Mouse (Mus musculus): ENCODE measurements around the gene Msmb. TPM values are rescaled to one million over a fixed set of nuclear protein-coding genes. Genes with fewer than 3 reads are reported as not detected.

Gene Msmb
- not detected in 2 replicates for polyA plus RNA-seq (2015; fragmentation: Nextera tagmentation; extraction: Ambion mirVana)

DNA sequence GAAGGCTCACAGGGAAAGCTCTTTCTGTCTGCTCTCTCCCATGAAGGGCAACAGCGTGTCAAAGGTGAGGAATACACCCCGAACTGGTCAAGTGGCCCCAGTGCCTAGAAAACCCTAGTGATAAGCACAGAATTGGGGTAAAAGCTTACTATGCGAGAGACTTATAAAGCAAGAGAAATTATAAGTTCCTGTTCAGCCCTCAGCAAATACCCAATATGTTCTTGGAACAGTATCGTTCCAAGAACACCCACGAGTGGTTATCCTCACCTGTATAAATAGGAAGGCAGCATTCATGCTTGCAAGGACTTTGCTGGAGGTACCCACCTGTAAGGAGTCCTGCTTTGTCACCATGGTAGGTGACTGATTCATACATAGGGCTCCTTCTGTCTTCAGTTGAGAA lies at the start of gene Msmb:
Msmb (plus strand) TSS at position 301 of the 400 bp plus-strand sequence.
- no peak within 1 kb of the TSS for H3K4me2 ChIP-seq (ENCODE audit: low read length)
- no peaks in the 10 kb centered on the region for H3K27me3 ChIP-seq (replicated peaks; ENCODE audit: control insufficient read depth, insufficient read depth, low read length)
- WGBS, result 90% methylated on average over 5 of the region's 5 CpGs
- no peak within 1 kb of the TSS for H3K4me3 ChIP-seq (replicated peaks; ENCODE audit: low read length)
- H3K9ac ChIP-seq (replicated peaks; ENCODE audit: low read depth, low read length), result no peak within 1 kb of the TSS
- H3K27ac ChIP-seq (ENCODE audit: low read length), result no peak within 1 kb of the TSS
- H3K9me3 ChIP-seq (ENCODE audit: control insufficient read depth, low read length), result peaks cover 1% of the 10 kb centered on the region; the same call in 1 of the 2 replicates
- no peak for ATAC-seq
- H3K4me1 ChIP-seq (replicated peaks; ENCODE audit: control insufficient read depth, insufficient read depth, low read length), result no peaks in the 10 kb centered on the region
- no peaks in the 10 kb centered on the region for H3K36me3 ChIP-seq (ENCODE audit: control insufficient read depth, insufficient read depth)

DNA sequence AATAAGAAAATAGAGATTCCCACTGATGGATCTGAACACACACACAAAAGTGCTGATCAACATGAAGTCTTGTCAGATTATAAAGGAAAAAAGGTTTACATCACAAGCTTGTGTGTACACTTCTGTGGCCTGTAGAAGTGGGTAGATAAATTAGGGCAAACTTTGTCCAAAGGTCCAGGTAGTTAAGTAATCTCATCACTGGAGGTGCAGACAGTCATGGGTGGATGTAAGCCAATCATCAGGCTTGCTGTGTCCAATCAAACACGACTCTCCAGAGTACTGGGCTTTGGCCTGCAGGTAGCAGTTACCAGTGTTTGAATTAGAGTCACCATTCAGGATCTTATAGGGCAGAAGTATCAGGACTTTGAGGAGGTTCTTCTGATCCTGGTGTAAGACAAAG lies 48.8 kb upstream of the Msmb start:
- Histone ChIP-seq H3K9me3 (ENCODE audit: control insufficient read depth, low read length) (no peaks in the 10 kb centered on the region), H3K9ac (replicated peaks; ENCODE audit: low read depth, low read length) (no peak overlapping the region), H3K36me3 (ENCODE audit: control insufficient read depth, insufficient read depth) (peaks cover 7% of the 10 kb centered on the region; the same call in 1 of the 2 replicates), H3K4me2 (ENCODE audit: low read length) (no peak overlapping the region), H3K4me1 (replicated peaks; ENCODE audit: control insufficient read depth, insufficient read depth, low read length) (no peaks in the 10 kb centered on the region), H3K4me3 (replicated peaks; ENCODE audit: low read length) (no peak overlapping the region), H3K27ac (ENCODE audit: low read length) (no peak overlapping the region), H3K27me3 (replicated peaks; ENCODE audit: control insufficient read depth, insufficient read depth, low read length) (no peaks in the 10 kb centered on the region)
- 73% methylated on average over 1 of the region's 1 CpGs for WGBS
- ATAC-seq, result no peak

DNA sequence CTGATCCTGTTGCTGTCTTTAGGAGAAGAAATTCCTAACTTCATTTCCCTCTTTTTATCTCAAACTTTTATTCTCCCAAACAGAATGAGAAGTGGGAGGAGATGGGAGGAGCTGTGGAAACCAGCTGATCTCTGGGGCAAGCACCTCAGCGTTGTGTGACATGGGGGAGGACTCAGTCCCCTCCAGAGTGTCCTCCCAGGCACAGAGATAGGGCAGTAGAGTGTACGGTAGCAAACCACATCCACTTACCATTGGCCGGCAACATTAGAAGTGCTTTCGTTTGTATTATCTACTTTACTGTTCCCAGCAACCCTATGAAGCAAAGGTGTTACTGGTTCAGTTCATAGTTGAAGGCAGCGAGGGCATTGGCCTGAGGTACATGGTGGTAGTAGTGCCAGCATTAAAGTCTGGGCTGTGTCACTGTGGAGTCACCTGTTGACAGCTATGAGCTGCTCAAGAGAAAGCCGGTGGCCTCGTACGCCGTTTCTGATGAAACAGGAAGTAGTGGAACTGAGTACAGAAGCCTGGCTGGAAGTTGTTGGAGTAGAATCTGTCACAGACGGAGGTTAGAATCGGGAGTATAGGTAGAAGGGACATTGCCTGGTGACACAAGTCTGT lies 48.2 kb upstream of the Msmb start:
- Histone ChIP-seq H3K9ac (replicated peaks; ENCODE audit: low read depth, low read length) (no peak overlapping the region), H3K4me3 (replicated peaks; ENCODE audit: low read length) (no peak overlapping the region), H3K27me3 (replicated peaks; ENCODE audit: control insufficient read depth, insufficient read depth, low read length) (no peaks in the 10 kb centered on the region), H3K9me3 (ENCODE audit: control insufficient read depth, low read length) (no peaks in the 10 kb centered on the region), H3K4me1 (replicated peaks; ENCODE audit: control insufficient read depth, insufficient read depth, low read length) (no peaks in the 10 kb centered on the region), H3K4me2 (ENCODE audit: low read length) (no peak overlapping the region), H3K36me3 (ENCODE audit: control insufficient read depth, insufficient read depth) (peaks cover 10% of the 10 kb centered on the region; the same call in 1 of the 2 replicates), H3K27ac (ENCODE audit: low read length) (no peak overlapping the region)
- WGBS, result 95% methylated on average over 11 of the region's 11 CpGs
- ATAC-seq, result no peak

- Histone ChIP-seq H3K4me1 (replicated peaks; ENCODE audit: control insufficient read depth, insufficient read depth, low read length) (no peaks in the 10 kb centered on the region), H3K9ac (replicated peaks; ENCODE audit: low read depth, low read length) (no peak overlapping the region), H3K27ac (ENCODE audit: low read length) (no peak overlapping the region), H3K9me3 (ENCODE audit: control insufficient read depth, low read length) (no peaks in the 10 kb centered on the region), H3K4me3 (replicated peaks; ENCODE audit: low read length) (no peak overlapping the region), H3K36me3 (ENCODE audit: control insufficient read depth, insufficient read depth) (peaks cover 25% of the 10 kb centered on the region), H3K27me3 (replicated peaks; ENCODE audit: control insufficient read depth, insufficient read depth, low read length) (no peaks in the 10 kb centered on the region), H3K4me2 (ENCODE audit: low read length) (no peak overlapping the region)
- no peak for ATAC-seq
- WGBS, result 76% methylated on average over 5 of the region's 5 CpGs
Observed at GRCm38 (mm10) chr14:32095646-32096045, 46.2 kb upstream of the Msmb start.

DNA sequence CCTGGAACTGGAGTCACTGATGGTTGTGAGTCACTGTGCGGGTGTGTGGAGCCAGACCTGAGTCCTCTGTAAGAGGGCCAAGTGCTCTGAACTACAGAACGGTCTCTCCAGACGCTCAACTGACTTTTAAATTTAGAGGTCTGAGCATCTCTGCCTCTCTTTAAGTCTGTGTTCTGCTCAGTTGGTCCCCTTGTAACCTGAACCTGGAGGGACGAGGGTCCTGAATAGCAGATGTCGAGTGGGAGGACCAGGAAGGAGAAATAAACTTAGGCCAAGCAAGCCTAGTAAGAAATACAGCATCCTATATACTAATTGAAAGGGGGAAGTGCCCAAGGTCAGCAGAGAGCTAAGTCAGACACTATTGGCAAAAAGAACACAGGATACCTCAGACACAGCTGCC lies 45.1 kb upstream of the Msmb start:
- no peak overlapping the region for H3K9ac ChIP-seq (replicated peaks; ENCODE audit: low read depth, low read length)
- H3K9me3 ChIP-seq (ENCODE audit: control insufficient read depth, low read length), result no peaks in the 10 kb centered on the region
- H3K27me3 ChIP-seq (replicated peaks; ENCODE audit: control insufficient read depth, insufficient read depth, low read length), result no peaks in the 10 kb centered on the region
- H3K4me3 ChIP-seq (replicated peaks; ENCODE audit: low read length), result no peak overlapping the region
- 91% methylated on average over 5 of the region's 5 CpGs for WGBS
- no peak for ATAC-seq
- H3K36me3 ChIP-seq (ENCODE audit: control insufficient read depth, insufficient read depth), result peaks cover 25% of the 10 kb centered on the region
- no peak overlapping the region for H3K27ac ChIP-seq (ENCODE audit: low read length)
- H3K4me2 ChIP-seq (ENCODE audit: low read length), result no peak overlapping the region
- H3K4me1 ChIP-seq (replicated peaks; ENCODE audit: control insufficient read depth, insufficient read depth, low read length), result no peaks in the 10 kb centered on the region

- H3K27me3 ChIP-seq (replicated peaks; ENCODE audit: control insufficient read depth, insufficient read depth, low read length), result no peaks in the 10 kb centered on the region
- H3K9me3 ChIP-seq (ENCODE audit: control insufficient read depth, low read length), result no peaks in the 10 kb centered on the region
- ATAC-seq, result no peak
- H3K4me3 ChIP-seq (replicated peaks; ENCODE audit: low read length), result no peak overlapping the region
- peaks cover 25% of the 10 kb centered on the region for H3K36me3 ChIP-seq (ENCODE audit: control insufficient read depth, insufficient read depth)
- no peak overlapping the region for H3K27ac ChIP-seq (ENCODE audit: low read length)
- no peaks in the 10 kb centered on the region for H3K4me1 ChIP-seq (replicated peaks; ENCODE audit: control insufficient read depth, insufficient read depth, low read length)
- H3K4me2 ChIP-seq (ENCODE audit: low read length), result no peak overlapping the region
- 94% methylated on average over 7 of the region's 7 CpGs for WGBS
- H3K9ac ChIP-seq (replicated peaks; ENCODE audit: low read depth, low read length), result no peak overlapping the region
Observed at GRCm38 (mm10) chr14:32097691-32098090, 44.1 kb upstream of the Msmb start.

DNA sequence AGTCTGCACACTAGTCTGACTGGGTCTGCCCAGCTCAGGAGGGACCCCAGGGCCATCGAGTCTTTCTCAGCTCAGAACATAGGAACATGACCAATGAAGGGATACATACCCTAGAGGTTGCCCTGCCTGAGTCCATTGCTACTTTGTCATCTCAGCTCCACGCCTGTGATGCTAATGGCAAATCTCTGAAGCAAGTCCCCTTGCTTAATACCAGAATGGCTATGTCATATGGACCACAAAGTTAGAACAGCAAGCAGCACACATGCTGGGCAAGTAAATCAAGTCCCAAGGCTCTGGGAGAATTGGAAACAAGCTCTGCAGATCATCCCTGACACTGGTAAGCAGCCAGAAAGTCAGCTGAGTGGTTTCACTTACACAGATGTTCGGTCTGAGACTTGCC lies 42.9 kb upstream of the Msmb start:
- 90% methylated on average over 3 of the region's 3 CpGs for WGBS
- Histone ChIP-seq H3K4me2 (ENCODE audit: low read length) (no peak overlapping the region), H3K9me3 (ENCODE audit: control insufficient read depth, low read length) (no peaks in the 10 kb centered on the region), H3K4me3 (replicated peaks; ENCODE audit: low read length) (no peak overlapping the region), H3K4me1 (replicated peaks; ENCODE audit: control insufficient read depth, insufficient read depth, low read length) (no peaks in the 10 kb centered on the region), H3K27me3 (replicated peaks; ENCODE audit: control insufficient read depth, insufficient read depth, low read length) (no peaks in the 10 kb centered on the region), H3K36me3 (ENCODE audit: control insufficient read depth, insufficient read depth) (peaks cover 22% of the 10 kb centered on the region), H3K27ac (ENCODE audit: low read length) (no peak overlapping the region), H3K9ac (replicated peaks; ENCODE audit: low read depth, low read length) (no peak overlapping the region)
- ATAC-seq, result no peak

DNA sequence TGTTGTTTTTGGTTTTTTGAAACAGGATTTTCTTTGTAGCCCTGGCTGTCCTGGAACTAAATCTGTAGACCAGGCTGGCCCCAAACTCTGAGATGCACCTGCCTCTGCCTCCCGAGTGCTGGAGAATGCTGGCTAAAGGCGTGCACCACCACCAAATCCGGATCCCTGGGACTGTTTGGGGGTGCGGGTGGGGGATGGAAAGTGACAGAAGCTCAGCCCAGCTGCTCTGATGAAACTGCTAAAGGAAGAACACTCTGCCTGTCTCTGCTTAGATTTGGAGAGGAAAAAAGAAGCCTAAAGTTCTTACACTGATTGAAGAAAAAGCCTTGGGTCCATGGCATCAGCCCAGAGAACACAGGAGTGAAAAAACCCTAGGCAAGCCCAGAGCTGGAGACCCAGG lies 38.3 kb upstream of the Msmb start:
- H3K4me1 ChIP-seq (replicated peaks; ENCODE audit: control insufficient read depth, insufficient read depth, low read length), result no peaks in the 10 kb centered on the region
- no peak overlapping the region for H3K4me3 ChIP-seq (replicated peaks; ENCODE audit: low read length)
- no peak overlapping the region for H3K9ac ChIP-seq (replicated peaks; ENCODE audit: low read depth, low read length)
- 89% methylated on average over 4 of the region's 4 CpGs for WGBS
- H3K4me2 ChIP-seq (ENCODE audit: low read length), result no peak overlapping the region
- no peak overlapping the region for H3K27ac ChIP-seq (ENCODE audit: low read length)
- H3K27me3 ChIP-seq (replicated peaks; ENCODE audit: control insufficient read depth, insufficient read depth, low read length), result no peaks in the 10 kb centered on the region
- peaks cover 15% of the 10 kb centered on the region for H3K36me3 ChIP-seq (ENCODE audit: control insufficient read depth, insufficient read depth)
- H3K9me3 ChIP-seq (ENCODE audit: control insufficient read depth, low read length), result no peaks in the 10 kb centered on the region
- no peak for ATAC-seq

DNA sequence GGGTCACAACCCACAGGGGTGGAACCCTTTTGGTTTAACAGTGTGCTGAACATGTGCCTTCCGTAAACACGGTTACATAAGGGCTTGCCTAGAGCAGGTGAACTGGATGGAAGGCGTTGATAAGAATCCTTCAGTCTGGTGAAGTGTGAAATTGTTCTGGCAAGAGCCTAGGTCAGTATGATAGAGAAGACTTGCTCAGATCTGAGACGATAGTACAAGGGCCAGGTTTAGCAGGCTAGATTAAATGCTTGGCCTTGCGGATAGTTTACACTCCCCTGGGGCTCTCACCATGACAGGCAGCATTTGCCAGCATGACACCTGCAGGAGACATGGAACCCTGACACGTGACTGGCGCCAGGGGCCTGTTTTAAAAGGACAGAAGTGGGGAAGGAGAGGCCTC lies 36.2 kb upstream of the Msmb start:
- H3K27me3 ChIP-seq (replicated peaks; ENCODE audit: control insufficient read depth, insufficient read depth, low read length), result no peaks in the 10 kb centered on the region
- H3K4me1 ChIP-seq (replicated peaks; ENCODE audit: control insufficient read depth, insufficient read depth, low read length), result no peaks in the 10 kb centered on the region
- H3K9me3 ChIP-seq (ENCODE audit: control insufficient read depth, low read length), result no peaks in the 10 kb centered on the region
- H3K4me2 ChIP-seq (ENCODE audit: low read length), result no peak overlapping the region
- no peak for ATAC-seq
- WGBS, result 65% methylated on average over 7 of the region's 7 CpGs
- H3K9ac ChIP-seq (replicated peaks; ENCODE audit: low read depth, low read length), result no peak overlapping the region
- H3K27ac ChIP-seq (ENCODE audit: low read length), result no peak overlapping the region
- no peaks in the 10 kb centered on the region for H3K36me3 ChIP-seq (ENCODE audit: control insufficient read depth, insufficient read depth)
- no peak overlapping the region for H3K4me3 ChIP-seq (replicated peaks; ENCODE audit: low read length)

DNA sequence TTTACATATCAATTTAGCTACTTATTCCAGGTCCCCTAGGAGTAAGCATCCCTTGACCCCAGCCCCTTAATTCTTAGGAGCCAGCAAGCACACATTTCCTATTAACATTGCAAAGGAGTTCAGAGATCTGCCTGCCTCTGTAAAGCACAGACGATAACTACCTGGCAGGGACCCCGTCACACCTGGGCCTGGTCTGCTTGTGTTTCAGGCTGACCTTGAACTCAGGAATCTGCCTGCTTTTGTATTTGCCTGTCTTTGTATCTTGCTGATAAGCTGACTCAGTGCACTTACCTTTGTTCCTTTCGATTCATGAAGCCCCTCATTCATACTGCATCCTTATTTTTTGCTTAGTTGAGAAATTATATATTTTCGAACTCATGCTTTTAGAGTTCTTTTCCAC lies 34.9 kb upstream of the Msmb start:
- Histone ChIP-seq H3K9ac (replicated peaks; ENCODE audit: low read depth, low read length) (no peak overlapping the region), H3K4me1 (replicated peaks; ENCODE audit: control insufficient read depth, insufficient read depth, low read length) (no peaks in the 10 kb centered on the region), H3K9me3 (ENCODE audit: control insufficient read depth, low read length) (no peaks in the 10 kb centered on the region), H3K36me3 (ENCODE audit: control insufficient read depth, insufficient read depth) (no peaks in the 10 kb centered on the region), H3K27ac (ENCODE audit: low read length) (no peak overlapping the region), H3K4me3 (replicated peaks; ENCODE audit: low read length) (no peak overlapping the region), H3K4me2 (ENCODE audit: low read length) (no peak overlapping the region), H3K27me3 (replicated peaks; ENCODE audit: control insufficient read depth, insufficient read depth, low read length) (no peaks in the 10 kb centered on the region)
- 91% methylated on average over 4 of the region's 4 CpGs for WGBS
- no peak for ATAC-seq

Data from forebrain, embryonic 16.5 days (tissue).